Mouse (Mus musculus) lung, adult 18-20 months (tissue): ENCODE results near the gene Kcna1.

Experiments
- DNase-seq, 2 experiments: peaks; one replicate each; pipeline ENCODE4 v3.0.0; 2022; ENCODE audit warnings: mixed read lengths in 2 of 2

Gene Kcna1

GRCm38 (mm10) chr6:126597741-126598140 is 48.4 kb downstream of the Kcna1 start:
- no peak for DNase-seq

GRCm38 (mm10) chr6:126595805-126596629 is 50.2 kb downstream of the Kcna1 start:
- no peak for DNase-seq

GRCm38 (mm10) chr6:126595130-126595529 is 51.1 kb downstream of the Kcna1 start:
- no peak for DNase-seq

GRCm38 (mm10) chr6:126594365-126594764 is 51.8 kb downstream of the Kcna1 start:
- DNase-seq = no peak

- no peak for DNase-seq
Measured at GRCm38 (mm10) chr6:126593336-126593735, 52.8 kb downstream of the Kcna1 start.
